Mouse (Mus musculus): ENCODE data around the gene Tbx6. TPM values are rescaled to one million over a fixed set of nuclear protein-coding genes. Genes with fewer than 3 reads are reported as not detected.

The Tbx6 gene
- total RNA-seq, 2 experiments from 2014 or later, result 0.27 to 0.64 TPM

GRCm38 (mm10) chr7:126793456-126794270 is 12.4 kb downstream of the Tbx6 start:
- DNase-seq, result no peak

- peak in 1 of 2 experiments; percentile 5 for DNase-seq
Observed at GRCm38 (mm10) chr7:126794271-126794605, 13.0 kb downstream of the Tbx6 start.

DNA sequence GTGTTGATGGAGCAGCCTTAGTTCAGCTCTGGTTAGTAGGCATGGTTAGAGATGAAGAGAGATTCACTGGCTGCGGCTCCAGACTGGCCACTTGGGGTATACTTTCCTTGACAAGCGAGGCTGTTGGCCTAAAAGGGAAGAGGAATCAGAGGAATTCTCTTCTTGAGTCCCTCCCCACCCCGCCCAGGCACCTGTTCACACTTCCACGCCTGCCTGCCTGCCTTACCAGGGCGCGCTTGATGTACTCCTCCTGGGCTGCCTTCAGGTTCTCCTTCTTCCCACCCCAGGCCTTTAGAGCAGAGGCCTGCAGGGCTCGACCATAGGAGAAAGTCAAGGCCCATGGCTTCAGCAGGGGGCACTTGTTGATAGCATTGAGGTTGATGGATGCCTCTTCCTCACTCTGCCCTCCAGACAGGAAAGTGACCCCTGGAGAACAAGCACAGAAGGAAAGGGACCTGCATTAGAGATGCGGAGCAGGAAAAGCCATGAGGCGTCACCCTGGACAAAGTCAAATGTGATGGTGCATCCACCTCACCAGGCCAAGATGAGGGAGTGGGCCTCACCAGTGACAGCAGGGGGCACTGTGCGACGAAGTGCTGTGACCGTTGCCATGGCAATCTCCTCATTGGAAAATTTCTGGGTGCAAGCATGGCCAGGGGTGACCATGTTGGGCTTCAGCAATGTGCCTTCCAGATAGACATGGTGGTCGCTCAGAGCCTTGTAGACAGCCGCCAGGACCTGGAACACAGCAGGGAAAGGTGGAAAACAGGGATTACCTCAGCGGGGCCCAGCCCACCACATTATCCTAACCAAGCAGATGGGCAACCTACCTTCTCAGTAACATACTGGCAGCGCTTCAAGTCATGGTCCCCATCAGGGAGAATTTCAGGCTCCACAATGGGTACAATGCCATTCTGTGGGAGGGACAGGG is 14.4 kb downstream of the Tbx6 start:
- peak in 1 of 2 experiments; percentile 29 for DNase-seq

- peak in 1 of 2 experiments; percentile 39 for DNase-seq
Observed at GRCm38 (mm10) chr7:126796350-126796932, 15.2 kb downstream of the Tbx6 start.

DNA sequence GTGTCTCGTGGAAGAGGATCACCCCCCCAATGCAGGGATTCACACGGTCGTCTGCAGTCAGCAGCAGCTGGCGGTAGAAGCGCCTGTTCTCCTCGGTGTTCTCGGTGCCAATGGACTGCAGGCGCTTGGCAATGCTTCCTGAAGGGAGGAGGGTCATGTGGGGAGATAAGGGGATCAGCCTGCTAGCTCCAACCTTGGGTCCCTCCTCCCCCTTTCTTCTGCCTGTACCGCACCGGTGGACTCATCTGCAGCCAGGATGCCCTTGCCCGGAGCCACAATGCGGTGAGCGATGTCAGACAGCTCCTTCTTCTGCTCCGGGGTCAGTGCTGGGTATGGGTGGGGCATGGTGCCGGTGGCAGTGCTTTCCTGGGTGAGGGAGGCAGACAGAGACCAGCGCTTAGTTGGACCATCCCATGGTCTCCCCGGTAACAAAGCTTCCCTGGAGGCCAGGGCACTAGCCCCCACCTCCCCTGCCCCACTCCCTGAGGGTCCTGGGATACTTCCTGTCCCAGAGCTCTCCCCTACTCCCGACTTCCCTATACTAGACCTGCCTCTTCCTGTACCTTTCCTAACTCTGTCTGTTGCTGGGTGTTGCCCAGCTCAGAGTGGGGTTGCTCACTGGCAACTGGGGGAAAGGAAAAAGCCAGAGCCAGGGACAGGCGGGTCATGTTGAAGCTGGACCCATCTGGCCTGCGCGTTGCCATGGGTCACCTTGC is 16.3 kb downstream of the Tbx6 start, which contains the start of gene Fam57b:
Gene Fam57b (plus strand): TSS at position 258 of the 716 bp plus-strand sequence.
- DNase-seq, result peak; percentile 71 to 83

- DNase-seq, result peak; percentile 36 to 60
Observed at GRCm38 (mm10) chr7:126798127-126799049, 17.1 kb downstream of the Tbx6 start.

DNA sequence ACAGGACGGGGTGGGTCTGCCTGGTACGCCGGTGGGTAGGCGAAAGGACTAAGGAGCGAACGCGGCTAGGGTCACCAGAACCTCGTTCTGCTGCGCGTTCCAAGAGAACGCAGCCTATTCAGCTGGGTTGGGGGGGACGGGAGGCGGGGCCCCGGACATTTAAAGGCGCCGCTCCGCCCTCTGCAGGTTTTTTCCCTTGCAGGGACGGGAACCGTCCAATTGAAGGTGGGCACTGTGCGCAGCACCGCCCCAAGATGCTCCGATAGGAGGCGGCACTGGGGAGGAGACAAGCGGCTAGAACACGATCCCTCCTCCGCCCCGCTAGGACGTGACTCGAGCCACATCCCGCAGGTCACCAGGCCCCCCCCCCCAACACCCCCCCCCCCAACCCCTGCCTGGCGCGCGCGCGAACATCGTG is 17.8 kb downstream of the Tbx6 start:
- DNase-seq, result peak; percentile 97 to 100

- DNase-seq, result peak in 1 of 2 experiments; percentile 91
Observed at GRCm38 (mm10) chr7:126799468-126800268, 18.4 kb downstream of the Tbx6 start.

DNA sequence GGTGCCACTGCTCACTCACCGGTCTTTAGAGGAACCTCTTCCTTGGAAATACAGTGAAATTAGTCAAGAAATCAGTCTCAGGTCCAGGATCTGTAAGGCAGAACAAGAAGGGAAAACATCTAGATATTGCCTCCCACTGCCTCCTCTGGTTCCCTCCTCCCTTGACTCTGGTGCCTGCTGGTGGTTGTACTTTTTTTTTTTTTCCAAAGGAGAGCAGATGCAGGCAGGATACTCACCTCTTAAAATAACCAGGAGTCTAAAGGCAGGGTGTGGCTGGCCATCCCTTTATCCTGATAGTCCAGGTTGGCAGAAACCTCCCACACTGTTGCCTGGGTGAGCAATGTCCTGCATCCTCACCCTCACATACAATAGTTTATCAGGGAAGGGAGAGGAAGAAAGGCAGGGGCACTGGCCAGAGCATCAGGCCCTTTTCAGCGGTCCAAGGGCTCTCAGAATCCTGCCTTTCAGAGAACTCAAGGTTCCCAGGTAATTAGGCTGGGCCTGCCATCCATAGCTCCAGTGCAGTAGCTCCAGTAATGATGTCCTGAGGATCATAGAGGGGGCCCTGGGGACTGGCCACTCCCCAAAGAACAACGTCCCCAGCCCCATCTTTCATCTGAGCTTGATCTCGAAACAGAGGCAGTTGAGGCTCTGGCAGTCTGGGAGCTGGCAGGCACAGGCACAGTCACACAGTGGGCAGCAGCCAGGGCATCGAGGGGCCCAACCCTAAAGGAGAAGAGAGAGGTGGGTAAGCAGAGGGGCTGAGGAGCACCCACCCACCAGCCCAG is 19.2 kb downstream of the Tbx6 start:
- peak in 1 of 2 experiments; percentile 25 for DNase-seq

GRCm38 (mm10) chr7:126801057-126801422 is 19.8 kb downstream of the Tbx6 start:
- no peak for DNase-seq

- DNase-seq, result no peak
Observed at GRCm38 (mm10) chr7:126802134-126802889, 21.0 kb downstream of the Tbx6 start.

DNA sequence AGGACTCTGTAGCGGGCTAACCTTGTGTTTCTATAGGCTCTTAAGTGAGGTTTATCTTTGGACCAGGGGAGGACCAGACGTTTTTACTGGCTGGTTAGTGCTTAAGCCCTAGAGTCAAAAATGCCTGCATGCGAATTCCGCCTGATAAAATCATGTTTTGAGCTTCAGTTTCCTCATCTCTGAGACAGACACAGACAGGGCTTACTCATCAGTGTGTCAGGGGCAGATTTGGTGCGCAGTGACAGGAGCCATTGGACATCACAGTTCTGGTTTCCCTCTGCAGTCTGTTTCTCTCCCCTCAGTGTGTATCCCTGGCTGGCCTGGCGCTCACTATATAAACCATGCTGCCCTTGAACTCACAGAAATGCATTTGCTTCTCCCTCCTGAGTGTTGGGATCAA is 21.9 kb downstream of the Tbx6 start:
- no peak for DNase-seq

DNA sequence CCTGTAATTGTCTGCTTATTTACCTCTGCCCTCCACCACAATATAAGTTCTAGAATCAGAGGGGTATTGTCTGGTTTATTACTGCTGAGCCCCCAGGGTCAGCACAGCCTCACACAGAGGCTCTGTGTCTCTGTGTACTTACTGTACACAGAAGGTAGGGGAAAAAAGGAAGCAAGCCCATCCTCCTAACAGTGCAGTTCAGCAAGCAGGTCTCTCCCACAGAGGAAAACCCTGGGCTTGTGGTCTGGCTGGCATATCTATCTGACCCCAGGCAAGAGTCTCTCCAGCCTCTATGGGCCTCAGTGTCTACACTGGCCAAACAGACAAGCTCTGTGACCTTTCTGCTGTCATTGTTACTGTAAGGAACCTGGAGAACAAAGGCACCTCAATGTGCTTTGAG is 22.5 kb downstream of the Tbx6 start:
- DNase-seq, result no peak

DNA sequence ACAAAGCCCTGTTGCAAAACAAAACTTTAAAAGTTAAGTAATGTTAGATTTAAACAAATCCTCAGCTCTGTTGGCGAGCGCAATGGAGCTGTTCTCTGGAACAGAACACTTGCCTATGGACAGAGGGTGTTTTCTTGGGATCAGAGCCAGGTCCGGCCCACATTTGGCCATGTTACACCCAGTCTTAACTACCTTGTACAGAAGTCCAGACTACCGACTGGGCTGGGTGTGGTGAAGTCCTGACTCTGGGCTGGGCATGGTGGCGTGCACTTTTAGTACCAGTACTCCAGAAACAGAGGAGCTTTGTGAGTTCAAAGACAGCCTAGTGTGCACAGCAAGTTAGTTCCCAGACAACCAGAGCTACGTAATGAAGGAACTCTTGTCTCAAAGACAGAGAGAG is 25.7 kb downstream of the Tbx6 start:
- DNase-seq, result peak; percentile 8 to 28

DNA sequence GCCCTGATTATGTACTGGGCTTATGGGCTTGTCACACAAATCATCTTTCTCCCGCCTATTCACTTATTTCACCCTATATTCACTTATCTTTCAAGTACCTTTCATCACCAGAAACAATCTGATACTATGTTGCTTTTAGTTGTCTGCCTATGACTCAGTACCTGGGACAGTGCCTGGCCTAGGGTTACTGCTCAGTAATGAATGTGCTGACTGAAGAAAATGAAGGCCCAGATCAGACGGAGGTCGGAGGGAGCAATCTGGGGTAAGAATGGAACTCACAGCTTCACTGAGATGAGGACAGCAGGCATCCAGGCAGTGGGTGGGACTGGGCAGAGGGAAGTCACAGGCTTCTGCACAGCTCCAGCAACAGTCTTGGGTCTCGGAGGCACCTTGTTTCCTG is 26.1 kb downstream of the Tbx6 start:
- no peak for DNase-seq

DNA sequence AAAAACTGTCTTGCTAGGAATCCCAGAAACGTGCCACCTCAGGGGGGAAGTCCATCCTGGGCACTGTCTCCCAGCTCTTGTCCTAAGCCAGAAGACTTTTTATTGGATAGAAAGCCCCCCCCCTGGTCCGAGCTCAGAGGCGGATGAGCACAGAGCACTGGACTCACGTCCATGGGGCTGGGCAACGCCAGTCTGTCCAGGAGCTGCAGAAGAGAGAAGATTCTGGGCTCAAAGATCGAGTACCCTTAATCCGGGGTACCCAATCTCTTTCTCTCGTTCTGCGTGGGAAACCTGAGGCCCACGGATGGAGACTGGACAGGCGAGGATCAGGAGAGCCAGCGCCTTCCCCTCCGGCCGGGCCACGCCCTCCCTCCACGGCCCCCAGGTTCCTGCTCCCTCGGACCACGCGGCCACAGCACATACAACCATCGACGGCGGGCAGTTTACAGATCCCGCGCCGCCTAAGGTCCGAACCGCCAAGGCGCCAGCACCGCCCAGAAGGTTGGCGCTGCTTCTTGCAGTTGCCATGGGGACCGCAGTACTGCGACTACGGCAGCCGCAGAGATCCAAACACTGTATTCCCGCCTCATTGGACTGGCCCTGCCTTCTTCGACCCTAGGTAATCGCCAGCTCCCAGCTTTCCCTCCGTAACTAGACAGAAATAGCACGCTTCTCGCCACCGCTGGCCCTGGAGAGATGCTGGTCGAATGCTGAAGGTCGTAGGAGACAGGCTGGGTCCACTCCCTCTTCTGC is 27.6 kb downstream of the Tbx6 start:
- DNase-seq, result peak; percentile 95

DNA sequence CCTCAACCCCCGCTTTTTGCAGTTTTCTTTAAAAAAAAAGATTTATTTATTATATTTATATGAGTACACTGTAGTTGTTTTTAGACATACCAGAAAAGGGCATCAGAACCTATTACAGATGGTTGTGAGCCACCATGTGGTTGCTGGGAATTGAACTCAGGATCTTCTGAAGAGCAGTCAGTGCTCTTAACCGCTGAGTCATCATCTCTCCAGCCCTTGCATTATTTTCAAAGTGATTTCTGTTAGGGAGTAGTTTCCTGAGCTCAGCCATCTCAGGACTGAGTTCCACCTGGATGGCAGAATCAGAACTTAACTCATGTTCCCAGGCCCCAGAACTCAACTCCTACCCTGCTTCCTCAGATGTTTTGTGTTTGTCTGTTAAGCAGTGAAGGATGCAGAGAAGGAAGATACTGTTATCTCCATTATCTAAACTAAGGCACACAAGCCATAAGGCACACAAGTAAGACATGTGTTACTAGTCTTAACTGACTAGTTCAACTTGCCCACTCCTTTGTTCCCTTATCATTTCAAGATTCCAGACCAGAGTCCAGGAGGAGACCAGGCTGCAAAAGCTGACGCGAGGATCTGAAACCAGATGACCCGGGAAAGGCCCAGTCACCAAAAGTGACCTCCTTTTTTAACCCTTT is 28.6 kb downstream of the Tbx6 start:
- no peak for DNase-seq

Measured in heart, adult 18-20 months (tissue).